Mouse (Mus musculus) limb, embryonic 11.5 days (tissue): Measurements from ENCODE around the gene Nabp1. TPM values are rescaled to one million over a fixed set of nuclear protein-coding genes. Genes with fewer than 3 reads are reported as not detected.

Experiments
- ATAC-seq: fragments of 200-750 bp; cut with Nextera tagmentation; 2 replicates; pipeline ENCODE4 v1.8.0; 2017; ENCODE audit warnings: low read depth; ENCODE audit not compliant: insufficient number of reproducible peaks, low FRiP score, low TSS enrichment
- DNase-seq: peaks from one replicate; pipeline ENCODE4 v3.0.0-alpha.2; 2015; ENCODE audit warnings: low spot score
- H3K27ac ChIP-seq: fragments of 300-500 bp; sonication (generic); replicated peaks from 2 replicates; pipeline ENCODE4 v1.5.1; 2014; ENCODE audit warnings: low read depth, mild to moderate bottlenecking, low read length
- H3K27me3 ChIP-seq: fragments of 300-500 bp; sonication (generic); 2 replicates; pipeline ENCODE4 v1.6.1; 2014; ENCODE audit warnings: mild to moderate bottlenecking, low read length, mixed read lengths; ENCODE audit not compliant: control insufficient read depth, insufficient read depth
- H3K36me3 ChIP-seq: fragments of 300-500 bp; sonication (generic); 2 replicates; pipeline ENCODE4 v1.6.1; 2014; ENCODE audit warnings: mild to moderate bottlenecking, low read length, moderate library complexity, mixed read lengths; ENCODE audit not compliant: control insufficient read depth, insufficient read depth
- H3K4me1 ChIP-seq: fragments of 300-500 bp; sonication (generic); 2 replicates; pipeline ENCODE4 v1.6.1; 2014; ENCODE audit warnings: low read length, mixed read lengths; ENCODE audit not compliant: control insufficient read depth, insufficient read depth
- H3K4me2 ChIP-seq: fragments of 300-500 bp; sonication (generic); 2 replicates; pipeline ENCODE4 v1.6.1; 2014; ENCODE audit warnings: low read depth, mild to moderate bottlenecking, moderate library complexity; ENCODE audit not compliant: severe bottlenecking
- H3K4me3 ChIP-seq: fragments of 300-500 bp; sonication (generic); 2 replicates; pipeline ENCODE4 v1.5.1; 2014; ENCODE audit warnings: low read depth, low read length
- H3K9ac ChIP-seq: fragments of 300-500 bp; sonication (generic); 2 replicates; pipeline ENCODE4 v1.6.1; 2014; ENCODE audit warnings: mild to moderate bottlenecking, low read length
- H3K9me3 ChIP-seq: fragments of 300-500 bp; sonication (generic); 2 replicates; pipeline ENCODE4 v1.6.1; 2016; ENCODE audit warnings: low read length; ENCODE audit not compliant: control insufficient read depth
- WGBS: fragments of 180-500 bp; shearing (Covaris S2); extraction: QIAGEN DNeasy Blood & Tissue Kit; methylation state at CpG from one replicate; pipeline ENCODE4 v1.1.7; 2014; 5-methylcytosine and 5-hydroxymethylcytosine counted together
- polyA plus RNA-seq: library from polyadenylated mRNA; unstranded; fragments of >200 nt; fragmentation: Nextera tagmentation; extraction: Ambion mirVana; gene quantifications from 2 replicates; pipeline ENCODE4 v1.2.1, GENCODE M21; 2014

The Nabp1 gene
- polyA plus RNA-seq, 1 experiment from 2014 or later = 5.2 TPM

DNA sequence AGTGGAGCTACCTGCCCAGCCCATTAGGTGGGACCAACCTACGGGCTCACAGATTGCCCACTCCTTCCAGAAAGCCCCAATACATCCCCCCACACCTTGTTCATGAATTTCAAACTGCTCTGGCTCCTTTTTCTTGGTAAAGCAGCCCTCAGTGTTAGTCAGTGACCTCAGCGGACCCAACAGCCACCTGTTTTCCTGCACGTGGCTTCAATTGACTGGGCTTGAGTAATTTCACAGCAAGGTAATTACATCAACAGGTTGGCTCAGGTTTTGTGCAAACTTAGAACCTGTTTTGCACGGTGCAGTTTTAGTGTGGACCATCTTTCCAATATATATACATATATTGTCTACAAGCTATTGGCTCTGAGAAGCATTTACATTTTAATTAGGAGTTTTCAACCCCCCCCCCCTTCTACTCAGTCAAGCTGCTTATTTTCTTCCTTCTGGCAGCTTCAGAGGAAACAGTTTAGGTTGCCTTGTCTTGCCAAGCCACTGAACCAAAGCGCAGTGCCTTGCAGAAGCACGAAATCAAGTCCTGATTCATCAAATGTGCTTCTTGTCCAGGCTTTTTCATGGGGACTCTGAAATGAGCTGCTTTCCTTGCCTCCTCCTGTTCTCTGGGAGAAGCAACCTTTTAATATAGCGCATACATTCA, 35.0 kb upstream of the Nabp1 start:
- Histone ChIP-seq H3K27ac (no peak overlapping the region), H3K4me3 (no peak overlapping the region), H3K4me2 (no peak overlapping the region), H3K36me3 (no peaks in the 10 kb centered on the region), H3K9ac (no peak overlapping the region), H3K4me1 (no peaks in the 10 kb centered on the region), H3K9me3 (no peaks in the 10 kb centered on the region), H3K27me3 (no peaks in the 10 kb centered on the region)
- WGBS = 71% methylated on average over 7 of the region's 7 CpGs
- peak; percentile 36 for DNase-seq
- no peak for ATAC-seq

GRCm38 (mm10) chr1:51512326-51512725, 34.1 kb upstream of the Nabp1 start:
- 84% methylated on average over 2 of the region's 2 CpGs for WGBS
- Histone ChIP-seq H3K4me1 (no peaks in the 10 kb centered on the region), H3K4me2 (no peak overlapping the region), H3K27me3 (no peaks in the 10 kb centered on the region), H3K36me3 (no peaks in the 10 kb centered on the region), H3K27ac (no peak overlapping the region), H3K9me3 (no peaks in the 10 kb centered on the region), H3K9ac (no peak overlapping the region), H3K4me3 (no peak overlapping the region)
- DNase-seq (no peak), ATAC-seq (no peak)

- Histone ChIP-seq H3K27ac (no peak overlapping the region), H3K4me3 (no peak overlapping the region), H3K4me2 (no peak overlapping the region), H3K4me1 (no peaks in the 10 kb centered on the region), H3K27me3 (no peaks in the 10 kb centered on the region), H3K9ac (no peak overlapping the region), H3K36me3 (no peaks in the 10 kb centered on the region), H3K9me3 (no peaks in the 10 kb centered on the region)
- WGBS = 80% methylated on average over 8 of the region's 8 CpGs
- DNase-seq (no peak), ATAC-seq (no peak)
These were observed 31.6 kb upstream of the Nabp1 start for GRCm38 (mm10) chr1:51509776-51510175.

DNA sequence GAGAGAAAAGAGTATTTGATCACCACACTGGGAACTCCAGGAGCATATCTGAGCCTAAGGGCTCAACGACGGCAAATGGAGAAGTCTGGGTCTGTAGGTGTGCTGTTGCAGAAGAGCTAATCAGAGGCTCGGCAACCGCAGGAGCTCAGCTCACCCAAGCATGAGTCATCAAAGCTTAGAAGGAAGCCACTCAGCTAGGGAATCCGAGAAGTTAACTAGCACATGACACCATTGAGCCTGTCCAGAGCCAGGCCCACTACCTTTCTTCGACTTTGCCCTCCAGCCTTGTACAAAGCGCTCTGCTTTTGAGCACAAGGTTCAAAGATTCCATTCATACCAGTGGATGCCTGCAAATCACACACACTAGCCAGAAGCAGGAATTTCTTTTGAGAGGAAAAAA, 30.9 kb upstream of the Nabp1 start:
- Histone ChIP-seq H3K4me3 (no peak overlapping the region), H3K27ac (no peak overlapping the region), H3K4me2 (no peak overlapping the region), H3K27me3 (no peaks in the 10 kb centered on the region), H3K4me1 (no peaks in the 10 kb centered on the region), H3K36me3 (no peaks in the 10 kb centered on the region), H3K9me3 (no peaks in the 10 kb centered on the region), H3K9ac (no peak overlapping the region)
- ATAC-seq = peak; percentile 57; the same call in 1 of the 2 replicates
- DNase-seq = peak; percentile 36
- WGBS = 11% methylated on average over 7 of the region's 7 CpGs

- ATAC-seq = no peak
- WGBS = 82% methylated on average over 3 of the region's 3 CpGs
- Histone ChIP-seq H3K36me3 (no peaks in the 10 kb centered on the region), H3K9ac (no peak overlapping the region), H3K4me2 (no peak overlapping the region), H3K27ac (no peak overlapping the region), H3K4me1 (no peaks in the 10 kb centered on the region), H3K9me3 (no peaks in the 10 kb centered on the region), H3K4me3 (no peak overlapping the region), H3K27me3 (no peaks in the 10 kb centered on the region)
- DNase-seq = no peak
These were observed 30.3 kb upstream of the Nabp1 start for GRCm38 (mm10) chr1:51508543-51508942.

DNA sequence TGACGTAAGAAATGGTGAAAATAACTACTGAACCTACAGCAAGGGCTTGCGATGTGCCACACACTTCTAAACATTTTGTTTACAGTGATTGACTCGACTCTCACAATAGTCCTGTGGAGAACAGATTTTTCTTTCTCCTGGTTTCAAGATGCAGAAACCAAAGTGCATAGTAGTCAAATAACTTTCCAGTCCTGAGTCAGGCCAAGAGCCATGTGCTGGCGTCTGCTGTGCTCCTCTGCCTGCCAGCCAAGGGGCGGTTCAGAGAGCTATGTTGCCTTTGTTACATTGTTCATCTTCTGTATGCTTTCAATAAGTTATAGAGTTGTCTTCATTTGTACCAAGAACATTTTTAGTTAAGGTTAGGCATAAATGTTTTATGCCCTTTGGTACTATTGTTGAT, 29.2 kb upstream of the Nabp1 start:
- Histone ChIP-seq H3K4me2 (no peak overlapping the region), H3K4me3 (no peak overlapping the region), H3K9ac (no peak overlapping the region), H3K9me3 (no peaks in the 10 kb centered on the region), H3K27me3 (no peaks in the 10 kb centered on the region), H3K27ac (no peak overlapping the region), H3K4me1 (no peaks in the 10 kb centered on the region), H3K36me3 (no peaks in the 10 kb centered on the region)
- 90% methylated on average over 5 of the region's 5 CpGs for WGBS
- no peak for DNase-seq
- ATAC-seq = no peak

DNA sequence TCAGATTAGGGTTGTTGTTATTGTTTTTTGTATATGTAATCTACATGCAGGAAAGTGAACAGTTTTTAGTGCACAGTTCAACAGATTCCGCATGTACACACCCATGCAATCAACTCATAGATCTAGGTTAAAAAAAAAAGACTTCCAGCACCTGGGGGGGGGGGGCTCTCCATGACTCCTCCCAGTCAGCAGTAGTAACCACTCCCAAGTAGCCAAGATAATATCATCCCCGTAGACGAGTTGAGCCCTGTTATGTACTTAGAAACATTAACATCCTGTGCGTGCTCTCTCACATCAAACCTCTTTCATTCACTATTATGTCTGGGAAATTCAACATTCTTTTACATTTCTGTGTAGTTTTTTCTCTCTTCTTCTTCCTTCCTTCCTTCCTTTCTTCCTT, 28.0 kb upstream of the Nabp1 start:
- H3K36me3 ChIP-seq = no peaks in the 10 kb centered on the region
- no peak overlapping the region for H3K4me2 ChIP-seq
- WGBS = 94% methylated on average over 4 of the region's 4 CpGs
- no peaks in the 10 kb centered on the region for H3K4me1 ChIP-seq
- ATAC-seq (no peak), DNase-seq (no peak)
- no peak overlapping the region for H3K4me3 ChIP-seq
- no peak overlapping the region for H3K27ac ChIP-seq
- no peaks in the 10 kb centered on the region for H3K27me3 ChIP-seq
- H3K9me3 ChIP-seq = no peaks in the 10 kb centered on the region
- H3K9ac ChIP-seq = no peak overlapping the region

- no peaks in the 10 kb centered on the region for H3K4me1 ChIP-seq
- no peak overlapping the region for H3K9ac ChIP-seq
- H3K4me3 ChIP-seq = no peak overlapping the region
- no peak overlapping the region for H3K27ac ChIP-seq
- no peaks in the 10 kb centered on the region for H3K9me3 ChIP-seq
- no peaks in the 10 kb centered on the region for H3K27me3 ChIP-seq
- ATAC-seq (no peak), DNase-seq (no peak)
- no peak overlapping the region for H3K4me2 ChIP-seq
- 90% methylated on average over 1 of the region's 1 CpGs for WGBS
- H3K36me3 ChIP-seq = no peaks in the 10 kb centered on the region
These were observed 27.4 kb upstream of the Nabp1 start for GRCm38 (mm10) chr1:51505632-51506031.

- no peaks in the 10 kb centered on the region for H3K36me3 ChIP-seq
- H3K9me3 ChIP-seq = no peaks in the 10 kb centered on the region
- H3K27ac ChIP-seq = no peak overlapping the region
- no peaks in the 10 kb centered on the region for H3K27me3 ChIP-seq
- DNase-seq = no peak
- WGBS = 66% methylated on average over 2 of the region's 2 CpGs
- no peaks in the 10 kb centered on the region for H3K4me1 ChIP-seq
- H3K9ac ChIP-seq = no peak overlapping the region
- no peak overlapping the region for H3K4me3 ChIP-seq
- ATAC-seq = no peak
- H3K4me2 ChIP-seq = no peak overlapping the region
These were observed 24.8 kb upstream of the Nabp1 start for GRCm38 (mm10) chr1:51503055-51503454.
